Mouse (Mus musculus) T-cell, adult 2 months (primary cell): ENCODE measurements around the gene Trim11.

Experiments
- DNase-seq: peaks from one replicate; pipeline ENCODE4 v3.0.0; 2022; ENCODE audit warnings: low spot score

The Trim11 gene

DNA sequence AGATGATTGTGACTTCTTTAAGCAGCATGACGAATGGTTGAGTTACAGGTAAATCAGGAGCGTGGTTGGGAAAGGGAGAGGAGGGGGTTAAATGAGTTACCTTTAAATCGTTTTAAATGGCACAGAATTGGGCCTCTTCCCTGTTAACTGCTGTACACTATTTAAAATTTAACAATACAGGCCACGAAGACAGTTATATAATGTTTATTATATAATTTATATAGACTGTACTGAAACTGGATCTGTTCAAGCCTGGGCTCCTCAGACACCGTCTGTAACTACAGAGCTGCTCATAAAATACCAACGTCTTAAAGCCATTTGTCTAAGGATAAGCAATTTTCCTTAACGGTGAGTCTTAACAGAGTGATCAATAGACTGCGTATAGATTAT, 22.0 kb upstream of the Trim11 start:
- DNase-seq = no peak

- no peak for DNase-seq
Measured at GRCm38 (mm10) chr11:58957226-58957914, 20.5 kb upstream of the Trim11 start.

DNA sequence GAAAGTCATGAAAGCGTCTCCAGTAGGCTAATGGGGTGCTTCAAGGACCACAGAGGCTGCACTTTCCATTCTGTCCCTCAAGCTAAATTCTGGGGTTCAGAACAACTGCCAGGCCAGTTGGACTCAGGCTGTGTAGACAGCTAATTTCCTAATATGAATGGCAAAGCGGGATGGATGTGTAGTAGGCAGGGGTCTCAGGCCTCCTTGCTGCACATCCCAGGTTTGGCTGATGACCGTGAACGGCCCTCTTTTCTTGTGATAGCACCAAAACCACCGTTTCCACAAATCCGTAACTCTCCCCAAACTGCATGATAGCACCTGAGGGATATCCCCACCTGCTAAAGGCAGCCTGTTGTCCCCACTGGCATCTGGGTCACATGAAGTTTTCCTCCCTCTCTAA, 19.4 kb upstream of the Trim11 start:
- no peak for DNase-seq

GRCm38 (mm10) chr11:58959186-58959825, 18.6 kb upstream of the Trim11 start:
- no peak for DNase-seq

- peak; percentile 89 for DNase-seq
Measured at GRCm38 (mm10) chr11:58959921-58960465, 17.9 kb upstream of the Trim11 start.

- no peak for DNase-seq
Measured at GRCm38 (mm10) chr11:58961364-58962177, 16.3 kb upstream of the Trim11 start.

DNA sequence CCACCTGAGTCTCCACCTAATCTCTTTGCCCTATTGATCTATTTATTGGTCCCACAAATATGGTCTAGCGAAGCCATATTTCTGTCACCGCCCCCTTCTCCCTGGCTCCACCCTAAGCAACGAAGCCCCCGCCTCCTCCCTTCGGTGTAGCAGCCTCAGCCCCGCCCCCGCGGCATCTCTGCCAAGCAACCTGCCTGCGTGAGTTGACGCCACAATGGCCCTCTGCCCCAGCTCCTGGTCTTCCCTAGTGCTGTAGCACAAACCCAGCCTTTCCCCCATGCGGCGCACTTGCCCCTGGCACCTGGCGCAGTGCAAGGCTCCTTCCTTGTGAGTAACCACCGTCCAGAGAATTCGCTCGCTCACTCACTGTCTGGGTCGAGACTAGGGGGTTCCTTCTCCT, 14.3 kb upstream of the Trim11 start:
- peak; percentile 27 for DNase-seq

- DNase-seq = no peak
Measured at GRCm38 (mm10) chr11:58964216-58964615, 13.7 kb upstream of the Trim11 start.

GRCm38 (mm10) chr11:58965001-58965760, 12.7 kb upstream of the Trim11 start:
- no peak for DNase-seq

- DNase-seq = peak; percentile 53
Measured at GRCm38 (mm10) chr11:58967346-58967745, 10.5 kb upstream of the Trim11 start.

DNA sequence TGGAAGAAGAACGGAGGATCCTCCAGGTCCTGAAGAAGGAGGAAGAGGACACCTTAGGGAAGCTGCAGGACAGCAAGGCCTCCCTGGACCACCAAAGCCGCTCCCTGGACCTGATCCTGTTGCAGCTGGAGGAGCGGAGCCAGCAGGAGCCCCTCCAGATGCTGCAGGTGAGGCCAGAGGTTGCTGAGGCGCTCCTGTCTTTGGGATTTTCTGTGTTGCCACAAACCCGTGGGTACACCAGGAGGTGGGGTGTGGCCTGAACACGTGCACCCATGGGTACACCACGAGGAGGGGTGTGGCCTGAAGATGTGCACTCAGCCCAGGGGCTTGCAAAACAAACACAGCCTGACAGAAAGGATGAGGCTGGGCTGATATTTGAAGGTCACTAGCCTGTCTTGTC, 9.3 kb upstream of the Trim11 start:
- no peak for DNase-seq

DNA sequence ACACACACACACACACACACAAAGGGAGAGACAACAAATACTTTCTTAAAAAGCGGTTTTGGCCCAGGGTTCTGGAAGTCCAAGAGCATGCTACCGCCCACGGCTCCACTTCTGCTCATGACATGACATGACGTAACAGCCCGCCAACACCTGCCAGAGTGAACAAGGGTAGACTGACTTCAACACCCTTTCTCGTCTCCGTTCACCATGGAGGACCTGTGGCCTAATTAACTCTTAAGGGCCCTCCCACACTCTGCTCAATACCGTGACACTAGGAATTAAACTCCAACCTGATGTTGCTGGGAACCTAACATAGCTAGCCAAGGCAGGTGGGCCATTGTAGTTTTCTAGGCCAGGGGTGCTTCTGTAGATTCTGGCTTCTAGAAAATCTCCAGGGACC, 8.9 kb upstream of the Trim11 start:
- DNase-seq = no peak

DNA sequence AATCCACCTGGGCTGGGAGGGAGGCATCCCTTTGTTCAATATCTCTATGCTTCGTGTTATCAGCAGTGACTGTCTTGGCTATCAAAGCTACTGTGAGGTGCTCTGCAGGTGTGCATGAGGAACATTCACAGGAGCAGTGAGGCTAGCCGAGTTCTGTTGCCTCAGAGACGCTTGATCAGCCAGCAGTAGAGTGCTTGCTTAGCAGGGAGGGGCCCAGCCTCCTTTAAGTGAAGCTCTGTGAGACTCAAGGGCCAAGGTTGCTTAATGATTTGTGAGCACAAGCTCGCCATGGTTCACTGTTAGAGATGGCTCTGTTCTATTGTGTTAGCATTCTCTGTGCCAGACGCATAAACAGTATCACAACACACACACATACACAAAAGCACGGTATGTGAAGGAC, 8.2 kb upstream of the Trim11 start:
- no peak for DNase-seq

DNA sequence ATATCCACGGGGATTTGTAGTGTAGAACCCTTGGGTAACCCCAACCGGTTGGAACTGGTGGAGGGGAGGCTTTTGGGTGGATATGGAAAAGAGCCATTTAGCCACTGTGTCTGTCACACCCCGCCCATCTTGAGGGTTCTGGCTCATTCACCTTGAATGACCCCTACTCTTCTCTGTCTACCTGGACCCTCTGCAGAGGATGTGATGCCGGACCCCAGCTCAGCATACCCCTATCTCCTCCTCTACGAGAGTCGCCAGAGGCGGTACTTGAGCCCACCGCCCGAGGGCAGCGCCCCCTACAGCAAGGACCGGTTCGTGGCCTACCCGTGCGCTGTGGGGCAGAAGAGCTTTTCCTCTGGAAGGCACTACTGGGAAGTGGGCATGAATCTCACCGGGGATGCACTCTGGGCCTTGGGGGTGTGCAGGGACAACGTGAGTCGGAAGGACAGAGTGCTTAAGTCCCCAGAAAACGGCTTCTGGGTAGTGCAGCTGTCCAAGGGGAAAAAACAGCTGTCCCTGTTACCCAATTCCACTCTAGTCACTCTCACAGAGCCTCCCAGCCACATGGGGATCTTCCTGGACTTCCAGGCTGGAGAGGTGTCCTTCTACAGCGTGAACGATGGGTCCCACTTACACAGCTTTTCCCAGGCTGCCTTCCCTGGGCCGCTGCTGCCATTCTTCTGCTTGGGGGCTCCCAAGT, 6.9 kb upstream of the Trim11 start:
- DNase-seq = no peak

- DNase-seq = no peak
Measured at GRCm38 (mm10) chr11:58971796-58972195, 6.1 kb upstream of the Trim11 start.

GRCm38 (mm10) chr11:58974414-58974813, 3.5 kb upstream of the Trim11 start:
- DNase-seq = no peak

- no peak for DNase-seq
Measured at GRCm38 (mm10) chr11:58977150-58977549, 743 bp upstream of the Trim11 start.

DNA sequence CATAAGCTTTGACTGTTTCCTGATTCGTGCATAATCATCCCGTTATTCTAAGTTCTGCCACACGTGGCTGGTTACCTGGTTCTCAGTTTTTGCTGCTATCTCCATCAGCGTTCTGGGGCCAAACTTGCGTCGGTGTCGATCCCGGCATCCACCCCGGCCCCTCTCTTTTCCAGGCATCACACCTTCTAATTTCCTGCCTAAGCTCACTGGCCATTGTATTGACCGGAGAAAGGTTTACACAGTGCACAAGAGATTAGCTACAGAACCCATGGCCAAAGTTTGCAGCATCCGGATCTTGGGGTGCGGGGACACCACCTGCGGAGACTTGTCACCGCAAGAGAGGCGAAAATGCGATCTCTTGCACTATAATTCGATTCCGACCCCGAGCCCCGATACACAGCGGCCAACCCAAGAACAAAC, 276 bp upstream of the Trim11 start:
- no peak for DNase-seq

GRCm38 (mm10) chr11:58978706-58979030, 775 bp downstream of the Trim11 start:
- DNase-seq = no peak

DNA sequence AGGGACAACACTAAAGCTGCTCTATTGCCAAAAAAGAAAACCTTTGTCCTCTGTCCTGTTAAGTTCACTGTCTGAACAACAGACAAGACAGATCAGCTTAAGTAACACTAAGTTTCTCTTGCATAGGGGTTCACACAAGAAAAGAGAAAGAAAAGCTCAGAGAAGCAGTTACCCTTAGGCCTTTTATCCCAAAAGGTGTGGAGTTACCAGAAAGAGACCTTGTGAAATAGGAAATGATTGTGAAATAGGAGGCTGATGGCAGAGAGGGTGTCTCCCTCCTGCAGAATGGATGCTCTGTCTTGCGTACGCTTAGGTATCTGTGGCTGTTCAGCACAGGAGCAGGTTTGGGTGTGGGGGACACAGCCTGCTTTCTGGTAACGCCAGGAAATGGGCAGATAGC, 1.3 kb downstream of the Trim11 start:
- no peak for DNase-seq

- no peak for DNase-seq
Measured at GRCm38 (mm10) chr11:58979661-58980060, 1.8 kb downstream of the Trim11 start.
